Mouse (Mus musculus): ENCODE data around the gene Tgfbr3. TPM values are rescaled to one million over a fixed set of nuclear protein-coding genes. Genes with fewer than 3 reads are reported as not detected.

Tgfbr3 gene
- polyA plus RNA-seq, 1 experiment from 2014 or later, result 14.9 TPM

GRCm38 (mm10) chr5:107283935-107284524, 5.4 kb downstream of the Tgfbr3 start:
- H3K4me1 ChIP-seq (ENCODE audit: control insufficient read depth, insufficient read depth, low read length), result no peaks in the 10 kb centered on the region
- ATAC-seq, result no peak
- H3K36me3 ChIP-seq (ENCODE audit: control insufficient read depth, insufficient read depth, low read length), result no peaks in the 10 kb centered on the region
- H3K4me2 ChIP-seq (ENCODE audit: low read depth, low read length), result no peak overlapping the region
- H3K27ac ChIP-seq (ENCODE audit: low read length), result no peak overlapping the region
- no peaks in the 10 kb centered on the region for H3K9me3 ChIP-seq (ENCODE audit: control insufficient read depth, low read length)
- WGBS, result 63% methylated on average over 10 of the region's 10 CpGs
- no peaks in the 10 kb centered on the region for H3K27me3 ChIP-seq (replicated peaks; ENCODE audit: control insufficient read depth, insufficient read depth, low read length)
- H3K9ac ChIP-seq (ENCODE audit: low read depth, low read length), result no peak overlapping the region
- H3K4me3 ChIP-seq (ENCODE audit: low read length), result no peak overlapping the region

GRCm38 (mm10) chr5:107282561-107283307, 6.7 kb downstream of the Tgfbr3 start:
- Histone ChIP-seq H3K4me2 (ENCODE audit: low read depth, low read length) (no peak overlapping the region), H3K36me3 (ENCODE audit: control insufficient read depth, insufficient read depth, low read length) (no peaks in the 10 kb centered on the region), H3K4me1 (ENCODE audit: control insufficient read depth, insufficient read depth, low read length) (no peaks in the 10 kb centered on the region), H3K27ac (ENCODE audit: low read length) (no peak overlapping the region), H3K9me3 (ENCODE audit: control insufficient read depth, low read length) (no peaks in the 10 kb centered on the region), H3K9ac (ENCODE audit: low read depth, low read length) (no peak overlapping the region), H3K4me3 (ENCODE audit: low read length) (no peak overlapping the region), H3K27me3 (replicated peaks; ENCODE audit: control insufficient read depth, insufficient read depth, low read length) (no peaks in the 10 kb centered on the region)
- ATAC-seq, result no peak
- 74% methylated on average over 9 of the region's 9 CpGs for WGBS

- peaks cover 9% of the 10 kb centered on the region for H3K4me1 ChIP-seq (ENCODE audit: control insufficient read depth, insufficient read depth, low read length)
- H3K4me3 ChIP-seq (ENCODE audit: low read length), result no peak overlapping the region
- no peak overlapping the region for H3K9ac ChIP-seq (ENCODE audit: low read depth, low read length)
- WGBS, result 56% methylated on average over 4 of the region's 4 CpGs
- H3K36me3 ChIP-seq (ENCODE audit: control insufficient read depth, insufficient read depth, low read length), result no peaks in the 10 kb centered on the region
- H3K4me2 ChIP-seq (ENCODE audit: low read depth, low read length), result no peak overlapping the region
- no peaks in the 10 kb centered on the region for H3K27me3 ChIP-seq (replicated peaks; ENCODE audit: control insufficient read depth, insufficient read depth, low read length)
- H3K9me3 ChIP-seq (ENCODE audit: control insufficient read depth, low read length), result no peaks in the 10 kb centered on the region
- no peak for ATAC-seq
- H3K27ac ChIP-seq (ENCODE audit: low read length), result no peak overlapping the region
Observed at GRCm38 (mm10) chr5:107279263-107279662, 10.2 kb downstream of the Tgfbr3 start.

- no peak for ATAC-seq
- Histone ChIP-seq H3K9me3 (ENCODE audit: control insufficient read depth, low read length) (no peaks in the 10 kb centered on the region), H3K4me1 (ENCODE audit: control insufficient read depth, insufficient read depth, low read length) (peaks cover 24% of the 10 kb centered on the region), H3K4me2 (ENCODE audit: low read depth, low read length) (no peak overlapping the region), H3K4me3 (ENCODE audit: low read length) (no peak overlapping the region), H3K27me3 (replicated peaks; ENCODE audit: control insufficient read depth, insufficient read depth, low read length) (no peaks in the 10 kb centered on the region), H3K27ac (ENCODE audit: low read length) (0 out of 2 replicates have a peak overlapping the region, but pooled peaks have one; percentile 3), H3K9ac (ENCODE audit: low read depth, low read length) (no peak overlapping the region), H3K36me3 (ENCODE audit: control insufficient read depth, insufficient read depth, low read length) (no peaks in the 10 kb centered on the region)
- 36% methylated on average over 3 of the region's 3 CpGs for WGBS
Observed at GRCm38 (mm10) chr5:107276186-107276585, 13.2 kb downstream of the Tgfbr3 start.

GRCm38 (mm10) chr5:107272252-107273028, 17.0 kb downstream of the Tgfbr3 start:
- Histone ChIP-seq H3K36me3 (ENCODE audit: control insufficient read depth, insufficient read depth, low read length) (no peaks in the 10 kb centered on the region), H3K4me2 (ENCODE audit: low read depth, low read length) (0 out of 2 replicates have a peak overlapping the region, but pooled peaks have one; percentile 6), H3K9ac (ENCODE audit: low read depth, low read length) (0 out of 2 replicates have a peak overlapping the region, but pooled peaks have one; percentile 17), H3K27ac (ENCODE audit: low read length) (peak overlapping the region; percentile 53), H3K4me3 (ENCODE audit: low read length) (no peak overlapping the region), H3K9me3 (ENCODE audit: control insufficient read depth, low read length) (no peaks in the 10 kb centered on the region), H3K27me3 (replicated peaks; ENCODE audit: control insufficient read depth, insufficient read depth, low read length) (no peaks in the 10 kb centered on the region), H3K4me1 (ENCODE audit: control insufficient read depth, insufficient read depth, low read length) (peaks cover 37% of the 10 kb centered on the region)
- ATAC-seq, result peak; percentile 81
- WGBS, result 43% methylated on average over 11 of the region's 11 CpGs

GRCm38 (mm10) chr5:107269006-107269328, 20.5 kb downstream of the Tgfbr3 start:
- H3K4me2 ChIP-seq (ENCODE audit: low read depth, low read length), result 0 out of 2 replicates have a peak overlapping the region, but pooled peaks have one; percentile 26
- peaks cover 31% of the 10 kb centered on the region for H3K4me1 ChIP-seq (ENCODE audit: control insufficient read depth, insufficient read depth, low read length)
- 0 out of 2 replicates have a peak, but pooled peaks have one; percentile 10 for ATAC-seq
- no peaks in the 10 kb centered on the region for H3K27me3 ChIP-seq (replicated peaks; ENCODE audit: control insufficient read depth, insufficient read depth, low read length)
- H3K9me3 ChIP-seq (ENCODE audit: control insufficient read depth, low read length), result no peaks in the 10 kb centered on the region
- H3K27ac ChIP-seq (ENCODE audit: low read length), result peak overlapping the region; percentile 34; the same call in 1 of the 2 replicates
- WGBS, result 18% methylated on average over 6 of the region's 6 CpGs
- no peaks in the 10 kb centered on the region for H3K36me3 ChIP-seq (ENCODE audit: control insufficient read depth, insufficient read depth, low read length)
- H3K9ac ChIP-seq (ENCODE audit: low read depth, low read length), result no peak overlapping the region
- no peak overlapping the region for H3K4me3 ChIP-seq (ENCODE audit: low read length)

- no peak overlapping the region for H3K4me3 ChIP-seq (ENCODE audit: low read length)
- peak overlapping the region; percentile 34; the same call in 1 of the 2 replicates for H3K27ac ChIP-seq (ENCODE audit: low read length)
- no peaks in the 10 kb centered on the region for H3K27me3 ChIP-seq (replicated peaks; ENCODE audit: control insufficient read depth, insufficient read depth, low read length)
- H3K4me1 ChIP-seq (ENCODE audit: control insufficient read depth, insufficient read depth, low read length), result peaks cover 31% of the 10 kb centered on the region
- peak overlapping the region; percentile 26; the same call in 1 of the 2 replicates for H3K4me2 ChIP-seq (ENCODE audit: low read depth, low read length)
- 0 out of 2 replicates have a peak overlapping the region, but pooled peaks have one; percentile 17 for H3K9ac ChIP-seq (ENCODE audit: low read depth, low read length)
- 39% methylated on average over 16 of the region's 16 CpGs for WGBS
- H3K36me3 ChIP-seq (ENCODE audit: control insufficient read depth, insufficient read depth, low read length), result no peaks in the 10 kb centered on the region
- ATAC-seq, result no peak
- no peaks in the 10 kb centered on the region for H3K9me3 ChIP-seq (ENCODE audit: control insufficient read depth, low read length)
Observed at GRCm38 (mm10) chr5:107268121-107269005, 21.1 kb downstream of the Tgfbr3 start.

- Histone ChIP-seq H3K9ac (ENCODE audit: low read depth, low read length) (no peak overlapping the region), H3K27me3 (replicated peaks; ENCODE audit: control insufficient read depth, insufficient read depth, low read length) (no peaks in the 10 kb centered on the region), H3K4me2 (ENCODE audit: low read depth, low read length) (no peak overlapping the region), H3K4me3 (ENCODE audit: low read length) (no peak overlapping the region), H3K36me3 (ENCODE audit: control insufficient read depth, insufficient read depth, low read length) (no peaks in the 10 kb centered on the region), H3K4me1 (ENCODE audit: control insufficient read depth, insufficient read depth, low read length) (peaks cover 18% of the 10 kb centered on the region), H3K9me3 (ENCODE audit: control insufficient read depth, low read length) (no peaks in the 10 kb centered on the region), H3K27ac (ENCODE audit: low read length) (no peak overlapping the region)
- no peak for ATAC-seq
- WGBS, result 76% methylated on average over 3 of the region's 3 CpGs
Observed at GRCm38 (mm10) chr5:107266566-107266965, 22.9 kb downstream of the Tgfbr3 start.
